Mouse (Mus musculus) stomach, embryonic 14.5 days (tissue): ENCODE results near the gene G3bp1. TPM values are rescaled to one million over a fixed set of nuclear protein-coding genes. Genes with fewer than 3 reads are reported as not detected.

Source experiments
- ATAC-seq: fragments of 200-750 bp; cut with Nextera tagmentation; 2 replicates; pipeline ENCODE4 v1.8.0; 2017; ENCODE audit warnings: low read depth, moderate TSS enrichment; ENCODE audit not compliant: insufficient number of reproducible peaks, insufficient read depth, low FRiP score
- H3K27ac ChIP-seq: fragments of 300-500 bp; sonication (generic); 2 replicates; pipeline ENCODE4 v1.5.1; 2014; ENCODE audit warnings: mild to moderate bottlenecking, low read length, moderate library complexity, mixed read lengths
- H3K27me3 ChIP-seq: fragments of 300-500 bp; sonication (generic); 2 replicates; pipeline ENCODE4 v1.6.1; 2014; ENCODE audit warnings: low read length, control low read depth, mixed read lengths; ENCODE audit not compliant: control insufficient read depth, insufficient read depth
- H3K36me3 ChIP-seq: fragments of 300-500 bp; sonication (generic); 2 replicates; pipeline ENCODE4 v1.6.1; 2014; ENCODE audit warnings: mild to moderate bottlenecking, control low read depth, low read length, moderate library complexity, mixed read lengths; ENCODE audit not compliant: control insufficient read depth, insufficient read depth
- H3K4me1 ChIP-seq: fragments of 300-500 bp; sonication (generic); 2 replicates; pipeline ENCODE4 v1.6.1; 2014; ENCODE audit warnings: low read length, control low read depth, mixed read lengths; ENCODE audit not compliant: control insufficient read depth, insufficient read depth
- H3K4me2 ChIP-seq: fragments of 300-500 bp; sonication (generic); replicated peaks from 2 replicates; pipeline ENCODE4 v1.6.1; 2014; ENCODE audit warnings: low read depth, low read length, control low read depth
- H3K4me3 ChIP-seq: fragments of 300-500 bp; sonication (generic); 2 replicates; pipeline ENCODE4 v1.5.1; 2014; ENCODE audit warnings: low read depth, low read length, control low read depth
- H3K9ac ChIP-seq: fragments of 300-500 bp; sonication (generic); replicated peaks from 2 replicates; pipeline ENCODE4 v1.6.1; 2014; ENCODE audit warnings: low read depth, mild to moderate bottlenecking, control low read depth, low read length, moderate library complexity, mixed read lengths
- H3K9me3 ChIP-seq: fragments of 300-500 bp; sonication (generic); 2 replicates; pipeline ENCODE4 v1.6.1; 2016; ENCODE audit warnings: low read depth, low read length, control low read depth; ENCODE audit not compliant: control insufficient read depth
- WGBS: fragments of 180-500 bp; shearing (Covaris S2); extraction: QIAGEN DNeasy Blood & Tissue Kit; methylation state at CpG from one replicate; pipeline ENCODE4 v1.1.7; 2014; 5-methylcytosine and 5-hydroxymethylcytosine counted together
- polyA plus RNA-seq: library from polyadenylated mRNA; unstranded; fragments of >200 nt; fragmentation: Nextera tagmentation; extraction: Ambion mirVana; gene quantifications from 2 replicates; pipeline ENCODE4 v1.2.1, GENCODE M21; 2014

Gene G3bp1
- polyA plus RNA-seq, 1 experiment from 2014 or later = 162 TPM

DNA sequence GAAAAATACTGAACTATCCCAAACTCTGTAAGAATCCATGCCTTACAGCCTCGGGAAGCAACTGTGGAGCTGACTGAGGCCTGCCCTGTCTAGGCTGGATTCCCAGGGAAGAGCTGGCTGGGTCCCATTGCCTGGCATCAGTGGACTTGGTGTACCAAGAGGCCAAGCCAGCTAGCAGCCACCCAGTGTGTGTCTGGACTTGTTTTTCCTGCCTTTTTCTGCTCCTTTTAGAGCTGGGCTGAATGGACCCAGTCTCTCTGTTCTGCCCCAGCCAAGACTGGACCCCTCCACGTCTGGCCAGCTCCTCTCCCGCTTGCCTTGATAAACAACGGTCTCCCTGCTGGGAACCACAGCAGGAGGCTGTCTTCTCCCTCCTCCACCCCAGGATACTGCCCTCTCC is 31.5 kb upstream of the G3bp1 start:
- no peaks in the 10 kb centered on the region for H3K36me3 ChIP-seq
- H3K9me3 ChIP-seq = no peaks in the 10 kb centered on the region
- peaks cover 4% of the 10 kb centered on the region; the same call in 1 of the 2 replicates for H3K4me1 ChIP-seq
- WGBS = 22% methylated on average over 4 of the region's 4 CpGs
- no peaks in the 10 kb centered on the region for H3K27me3 ChIP-seq
- no peak for ATAC-seq
- no peak overlapping the region for H3K27ac ChIP-seq
- H3K9ac ChIP-seq = no peak overlapping the region
- no peak overlapping the region for H3K4me3 ChIP-seq
- H3K4me2 ChIP-seq = no peak overlapping the region

GRCm38 (mm10) chr11:55439718-55440117 is 29.8 kb upstream of the G3bp1 start:
- Histone ChIP-seq H3K27me3 (no peaks in the 10 kb centered on the region), H3K4me1 (peaks cover 2% of the 10 kb centered on the region; the same call in 1 of the 2 replicates), H3K27ac (no peak overlapping the region), H3K4me2 (no peak overlapping the region), H3K36me3 (no peaks in the 10 kb centered on the region), H3K4me3 (no peak overlapping the region), H3K9ac (no peak overlapping the region), H3K9me3 (no peaks in the 10 kb centered on the region)
- ATAC-seq = no peak
- WGBS = 53% methylated on average over 5 of the region's 5 CpGs

DNA sequence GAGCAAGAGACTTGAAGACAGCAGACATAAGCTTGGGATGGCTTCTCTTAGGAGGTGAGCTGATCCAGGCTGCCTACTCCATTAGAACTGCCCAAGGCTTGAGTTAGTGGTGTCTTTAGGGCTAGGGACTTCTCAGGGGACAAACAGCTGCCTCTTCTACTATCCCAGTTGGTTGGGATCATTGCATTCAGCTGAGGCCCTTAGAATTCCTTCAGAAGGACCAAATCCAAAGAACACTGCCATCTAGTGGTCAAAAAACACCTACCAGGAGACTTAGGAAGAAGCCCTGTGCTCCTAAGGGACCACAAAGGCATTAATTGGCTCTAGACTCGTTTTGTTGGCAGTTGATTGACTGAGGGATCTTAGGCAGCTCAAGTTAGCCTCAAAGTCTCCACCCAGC is 24.7 kb upstream of the G3bp1 start:
- 0 out of 2 replicates have a peak, but pooled peaks cover 3% of the 10 kb centered on the region for H3K4me1 ChIP-seq
- H3K9me3 ChIP-seq = no peaks in the 10 kb centered on the region
- ATAC-seq = 0 out of 2 replicates have a peak, but pooled peaks have one; percentile 15
- H3K27me3 ChIP-seq = no peaks in the 10 kb centered on the region
- H3K4me3 ChIP-seq = no peak overlapping the region
- peak overlapping the region; percentile 55; the same call in 1 of the 2 replicates for H3K27ac ChIP-seq
- H3K36me3 ChIP-seq = peaks cover 9% of the 10 kb centered on the region; the same call in 1 of the 2 replicates
- no peak overlapping the region for H3K4me2 ChIP-seq
- 0% methylated on average over 1 of the region's 1 CpGs for WGBS
- H3K9ac ChIP-seq = no peak overlapping the region

DNA sequence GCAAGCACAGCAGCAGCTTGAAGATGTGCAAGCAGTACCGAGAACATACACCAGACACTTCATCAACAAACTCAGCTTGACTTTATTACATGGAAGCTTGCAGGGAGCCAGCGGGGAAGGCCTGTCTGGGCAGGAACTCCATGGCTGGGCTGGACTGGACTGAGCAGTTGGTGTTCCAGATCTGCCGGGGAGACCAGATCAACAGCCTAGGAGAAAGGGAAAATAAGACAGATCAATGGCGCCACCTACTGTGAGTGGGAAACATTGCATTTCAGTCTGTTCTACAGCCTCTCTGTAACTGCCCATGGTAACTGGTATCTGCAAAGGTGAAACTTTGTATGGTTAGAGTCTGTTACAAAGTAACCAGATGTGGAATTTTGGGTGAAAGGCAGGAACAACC is 22.9 kb upstream of the G3bp1 start:
- WGBS = 13% methylated on average over 4 of the region's 4 CpGs

DNA sequence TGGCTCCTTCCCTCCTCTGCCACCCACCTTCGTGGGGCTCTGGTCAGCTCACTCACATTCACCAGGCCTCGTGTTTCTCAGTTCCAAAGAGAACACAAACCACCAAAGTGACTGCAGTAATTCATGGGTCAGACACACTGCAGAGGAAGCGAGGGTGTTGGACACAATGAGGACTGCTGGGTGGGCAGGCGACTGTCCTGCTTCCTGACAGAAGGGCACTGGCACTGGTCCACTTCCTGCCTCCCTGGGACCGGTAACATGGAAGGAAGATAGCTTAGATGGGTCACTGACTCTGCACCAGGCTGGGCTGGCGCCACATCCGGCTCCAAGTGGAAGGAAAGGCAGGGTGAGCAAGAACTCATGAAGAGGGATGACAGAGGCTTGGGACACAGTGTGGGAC is 20.0 kb upstream of the G3bp1 start:
- ATAC-seq = no peak
- H3K4me2 ChIP-seq = no peak overlapping the region
- H3K27ac ChIP-seq = no peak overlapping the region
- no peaks in the 10 kb centered on the region for H3K9me3 ChIP-seq
- WGBS = 73% methylated on average over 7 of the region's 7 CpGs
- 0 out of 2 replicates have a peak, but pooled peaks cover 3% of the 10 kb centered on the region for H3K4me1 ChIP-seq
- H3K36me3 ChIP-seq = peaks cover 19% of the 10 kb centered on the region
- no peak overlapping the region for H3K4me3 ChIP-seq
- no peaks in the 10 kb centered on the region for H3K27me3 ChIP-seq
- no peak overlapping the region for H3K9ac ChIP-seq

More for the DNA sequence above, 22.9 kb upstream of the G3bp1 start:
- peak; percentile 70; the same call in 1 of the 2 replicates for ATAC-seq
- H3K27me3 ChIP-seq = no peaks in the 10 kb centered on the region
- 0 out of 2 replicates have a peak, but pooled peaks cover 3% of the 10 kb centered on the region for H3K4me1 ChIP-seq
- H3K9ac ChIP-seq = no peak overlapping the region
- no peaks in the 10 kb centered on the region for H3K9me3 ChIP-seq
- no peak overlapping the region for H3K4me2 ChIP-seq
- no peak overlapping the region for H3K4me3 ChIP-seq
- peaks cover 19% of the 10 kb centered on the region for H3K36me3 ChIP-seq
- H3K27ac ChIP-seq = peak overlapping the region; percentile 66; the same call in 1 of the 2 replicates

GRCm38 (mm10) chr11:55450311-55450710 is 19.2 kb upstream of the G3bp1 start:
- Histone ChIP-seq H3K9ac (no peak overlapping the region), H3K4me3 (no peak overlapping the region), H3K9me3 (no peaks in the 10 kb centered on the region), H3K4me1 (0 out of 2 replicates have a peak, but pooled peaks cover 3% of the 10 kb centered on the region), H3K4me2 (no peak overlapping the region), H3K27ac (no peak overlapping the region), H3K27me3 (no peaks in the 10 kb centered on the region), H3K36me3 (peaks cover 23% of the 10 kb centered on the region)
- 81% methylated on average over 4 of the region's 4 CpGs for WGBS
- no peak for ATAC-seq

GRCm38 (mm10) chr11:55453640-55454039 is 15.8 kb upstream of the G3bp1 start:
- Histone ChIP-seq H3K9ac (no peak overlapping the region), H3K4me1 (no peaks in the 10 kb centered on the region; the same call in 1 of the 2 replicates), H3K27me3 (no peaks in the 10 kb centered on the region), H3K9me3 (no peaks in the 10 kb centered on the region), H3K4me2 (no peak overlapping the region), H3K36me3 (peaks cover 23% of the 10 kb centered on the region), H3K4me3 (no peak overlapping the region), H3K27ac (no peak overlapping the region)
- ATAC-seq = no peak
- 85% methylated on average over 4 of the region's 4 CpGs for WGBS

DNA sequence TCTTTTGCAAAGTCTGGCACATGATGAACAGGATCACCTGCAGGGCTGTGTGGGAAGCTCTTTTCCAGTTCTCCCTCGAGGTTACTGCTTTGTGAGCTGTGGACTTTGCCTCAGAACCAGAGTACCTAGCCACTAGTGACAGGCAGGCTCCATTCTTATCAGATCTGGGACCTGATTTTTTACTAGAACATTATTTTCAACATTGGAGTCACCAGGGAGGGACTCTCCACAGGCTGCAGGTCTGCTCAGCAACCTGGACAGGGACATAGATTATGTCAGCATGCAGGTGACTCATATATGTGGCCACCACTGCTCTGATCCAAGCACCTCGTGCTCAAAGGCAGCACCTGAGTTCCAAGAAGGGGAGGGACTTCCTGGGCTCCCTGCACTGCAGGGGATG is 14.3 kb upstream of the G3bp1 start:
- Histone ChIP-seq H3K4me2 (no peak overlapping the region), H3K9ac (no peak overlapping the region), H3K4me1 (peaks cover 9% of the 10 kb centered on the region), H3K36me3 (peaks cover 12% of the 10 kb centered on the region), H3K4me3 (no peak overlapping the region), H3K27me3 (no peaks in the 10 kb centered on the region), H3K27ac (no peak overlapping the region), H3K9me3 (no peaks in the 10 kb centered on the region)
- WGBS = 66% methylated on average over 2 of the region's 2 CpGs
- ATAC-seq = no peak

DNA sequence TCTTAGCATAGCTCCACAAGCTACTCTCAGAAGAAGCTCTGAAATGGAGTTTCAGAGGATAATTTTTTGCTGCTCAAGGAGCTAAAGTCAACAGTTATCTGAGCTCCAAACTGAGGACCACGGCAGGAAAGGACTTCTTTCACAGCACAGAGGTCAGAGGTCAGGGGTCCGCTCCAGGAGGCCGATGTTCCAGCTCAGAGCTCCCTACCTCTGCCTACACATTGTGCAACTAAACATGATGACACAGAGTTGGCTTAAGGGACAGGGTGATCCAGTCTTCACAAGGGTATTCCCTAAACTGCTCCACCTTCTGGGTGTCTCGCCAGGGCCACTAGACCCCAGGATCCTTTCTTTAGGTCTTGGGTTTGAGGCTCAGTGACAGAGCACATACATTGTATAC is 11.0 kb upstream of the G3bp1 start:
- H3K27ac ChIP-seq = no peak overlapping the region
- H3K4me2 ChIP-seq = no peak overlapping the region
- peaks cover 12% of the 10 kb centered on the region for H3K4me1 ChIP-seq
- no peak overlapping the region for H3K4me3 ChIP-seq
- ATAC-seq = no peak
- H3K9me3 ChIP-seq = no peaks in the 10 kb centered on the region
- no peaks in the 10 kb centered on the region for H3K27me3 ChIP-seq
- H3K36me3 ChIP-seq = peaks cover 4% of the 10 kb centered on the region; the same call in 1 of the 2 replicates
- WGBS = 50% methylated on average over 4 of the region's 4 CpGs
- H3K9ac ChIP-seq = no peak overlapping the region
